ENCODE assay signal across 8 mouse cellular contexts in genomic region chr4:59614986-59615385, GRCm38 (mm10). TPM values are rescaled to one million over a fixed set of nuclear protein-coding genes. Genes with fewer than 3 reads are reported as not detected.
DNase-seq lines count a peak whose midpoint lies in the region; ATAC-seq and TF ChIP-seq lines count a peak whose summit lies in the region.

No protein-coding gene starts in this region.

- no peak for ATAC-seq in kidney, embryonic 16.5 days (ENCODE audit: low FRiP score, low TSS enrichment)
- ATAC-seq in intestine, embryonic 15.5 days = 0 out of 2 replicates have a peak, but pooled peaks have one; percentile 20
- no peak for ATAC-seq in forebrain, embryonic 15.5 days (replicated peaks)

- no peak overlapping the region for H3K4me3 ChIP-seq in kidney, embryonic 16.5 days (ENCODE audit: low read length)
- H3K4me3 ChIP-seq in E14TG2a.4 (replicated peaks; ENCODE audit: low read length) = no peak overlapping the region
- H3K4me3 ChIP-seq in intestine, embryonic 15.5 days (replicated peaks) = no peak overlapping the region
- H3K4me3 ChIP-seq in forebrain, embryonic 15.5 days = no peak overlapping the region

- peak; percentile 11 for DNase-seq in kidney, adult 18-20 months
- peak; percentile 70 for DNase-seq in adipocyte (ENCODE audit: low spot score)
- peak; percentile 74 for DNase-seq in splenic B cell, adult 2 months (ENCODE audit: low read depth, low spot score)
- no peak for DNase-seq in spleen, postnatal 10 days (ENCODE audit: low spot score in 2 of 2)

- TF ChIP-seq CTCF in E14TG2a.4 (conservative IDR thresholded peaks at IDR 0.05; ENCODE audit: low read length) = peak; percentile 23; the same call in 1 of the 2 replicates

- H3K27ac ChIP-seq in kidney, embryonic 16.5 days (ENCODE audit: low read length) = no peak overlapping the region
- H3K27ac ChIP-seq in intestine, embryonic 15.5 days = no peak overlapping the region
- H3K27ac ChIP-seq in forebrain, embryonic 15.5 days (replicated peaks) = no peak overlapping the region

- no peaks in the 10 kb centered on the region for H3K4me1 ChIP-seq in kidney, embryonic 16.5 days (ENCODE audit: insufficient read depth, low read length)
- no peaks in the 10 kb centered on the region for H3K4me1 ChIP-seq in E14TG2a.4 (replicated peaks; ENCODE audit: low read depth, low read length)
- H3K4me1 ChIP-seq in intestine, embryonic 15.5 days (replicated peaks) = no peaks in the 10 kb centered on the region
- no peaks in the 10 kb centered on the region for H3K4me1 ChIP-seq in forebrain, embryonic 15.5 days

- no peak overlapping the region for H3K9ac ChIP-seq in kidney, embryonic 16.5 days (replicated peaks; ENCODE audit: low read length)
- no peak overlapping the region for H3K9ac ChIP-seq in intestine, embryonic 15.5 days
- no peak overlapping the region for H3K9ac ChIP-seq in forebrain, embryonic 15.5 days (replicated peaks)

- H3K27me3 ChIP-seq in kidney, embryonic 16.5 days (ENCODE audit: insufficient read depth, low read length) = no peaks in the 10 kb centered on the region
- H3K27me3 ChIP-seq in E14TG2a.4 (ENCODE audit: insufficient read depth, low read length) = no peaks in the 10 kb centered on the region
- H3K27me3 ChIP-seq in intestine, embryonic 15.5 days (replicated peaks) = no peaks in the 10 kb centered on the region
- no peaks in the 10 kb centered on the region for H3K27me3 ChIP-seq in splenic B cell, adult 2 months (ENCODE audit: control insufficient read depth, insufficient read depth, low read length, poor library complexity, severe bottlenecking)
- H3K27me3 ChIP-seq in forebrain, embryonic 15.5 days = no peaks in the 10 kb centered on the region

- no peaks in the 10 kb centered on the region for H3K36me3 ChIP-seq in kidney, embryonic 16.5 days (ENCODE audit: insufficient read depth, low read length)
- H3K36me3 ChIP-seq in E14TG2a.4 (ENCODE audit: insufficient read depth, low read length) = no peaks in the 10 kb centered on the region
- no peaks in the 10 kb centered on the region for H3K36me3 ChIP-seq in intestine, embryonic 15.5 days
- H3K36me3 ChIP-seq in splenic B cell, adult 2 months (ENCODE audit: control insufficient read depth, insufficient read depth, low read length, poor library complexity, severe bottlenecking) = peaks cover 1% of the 10 kb centered on the region; the same call in 1 of the 2 replicates
- no peaks in the 10 kb centered on the region for H3K36me3 ChIP-seq in forebrain, embryonic 15.5 days

- no peaks in the 10 kb centered on the region for H3K9me3 ChIP-seq in kidney, embryonic 16.5 days (ENCODE audit: low read length)
- H3K9me3 ChIP-seq in E14TG2a.4 (ENCODE audit: low read length) = no peaks in the 10 kb centered on the region
- no peaks in the 10 kb centered on the region for H3K9me3 ChIP-seq in intestine, embryonic 15.5 days
- H3K9me3 ChIP-seq in forebrain, embryonic 15.5 days = no peaks in the 10 kb centered on the region

- 16% methylated on average over 1 of the region's 1 CpGs for WGBS in kidney, embryonic 16.5 days
- WGBS in intestine, embryonic 15.5 days = 15% methylated on average over 1 of the region's 1 CpGs
- 64% methylated on average over 1 of the region's 1 CpGs for WGBS in forebrain, embryonic 15.5 days

- no peak overlapping the region for H3K4me2 ChIP-seq in kidney, embryonic 16.5 days (replicated peaks; ENCODE audit: low read depth, low read length)
- H3K4me2 ChIP-seq in intestine, embryonic 15.5 days (replicated peaks) = no peak overlapping the region
- no peak overlapping the region for H3K4me2 ChIP-seq in forebrain, embryonic 15.5 days (replicated peaks)

RNA-seq across cellular contexts. Expression of gene E130308A19Rik, which starts 11.0 kb away (rescaled TPM):
- polyA plus RNA-seq in kidney, embryonic 16.5 days (2015; fragmentation: Nextera tagmentation; extraction: Ambion mirVana) = 35.8 and 38.6 TPM in 2 replicates
- polyA plus RNA-seq in intestine, embryonic 15.5 days (2015; fragmentation: Nextera tagmentation; extraction: Ambion mirVana) = 14.7 and 15.1 TPM in 2 replicates
- polyA plus RNA-seq in forebrain, embryonic 15.5 days (2015; fragmentation: Nextera tagmentation; extraction: Ambion mirVana) = 32.5 and 36.6 TPM in 2 replicates

RNA-seq across cellular contexts. Expression of gene Hsdl2, which starts 33.6 kb away (rescaled TPM):
- 25.5 and 29.3 TPM in 2 replicates for polyA plus RNA-seq in kidney, embryonic 16.5 days (2015; fragmentation: Nextera tagmentation; extraction: Ambion mirVana)
- 17.6 and 20.2 TPM in 2 replicates for polyA plus RNA-seq in intestine, embryonic 15.5 days (2015; fragmentation: Nextera tagmentation; extraction: Ambion mirVana)
- polyA plus RNA-seq in forebrain, embryonic 15.5 days (2015; fragmentation: Nextera tagmentation; extraction: Ambion mirVana) = 20.7 and 22.2 TPM in 2 replicates

Comparison
In these comparisons a context has a peak if more than half of its experiments do, and no peak if none do; other contexts are left out.
1. DNase-seq: peak in kidney, adult 18-20 months (single experiment), adipocyte (single experiment) and splenic B cell, adult 2 months (single experiment); none in spleen, postnatal 10 days (0 of 2).